Mouse (Mus musculus) frontal cortex, postnatal 10 days (tissue): ENCODE measurements around the gene Dtnb.

Experiments used
- DNase-seq, 2 experiments: peaks; one replicate each; pipeline ENCODE4 v3.0.0; 2022; ENCODE audit warnings: low spot score in 2 of 2, mixed read lengths in 1 of 2

The Dtnb gene

DNA sequence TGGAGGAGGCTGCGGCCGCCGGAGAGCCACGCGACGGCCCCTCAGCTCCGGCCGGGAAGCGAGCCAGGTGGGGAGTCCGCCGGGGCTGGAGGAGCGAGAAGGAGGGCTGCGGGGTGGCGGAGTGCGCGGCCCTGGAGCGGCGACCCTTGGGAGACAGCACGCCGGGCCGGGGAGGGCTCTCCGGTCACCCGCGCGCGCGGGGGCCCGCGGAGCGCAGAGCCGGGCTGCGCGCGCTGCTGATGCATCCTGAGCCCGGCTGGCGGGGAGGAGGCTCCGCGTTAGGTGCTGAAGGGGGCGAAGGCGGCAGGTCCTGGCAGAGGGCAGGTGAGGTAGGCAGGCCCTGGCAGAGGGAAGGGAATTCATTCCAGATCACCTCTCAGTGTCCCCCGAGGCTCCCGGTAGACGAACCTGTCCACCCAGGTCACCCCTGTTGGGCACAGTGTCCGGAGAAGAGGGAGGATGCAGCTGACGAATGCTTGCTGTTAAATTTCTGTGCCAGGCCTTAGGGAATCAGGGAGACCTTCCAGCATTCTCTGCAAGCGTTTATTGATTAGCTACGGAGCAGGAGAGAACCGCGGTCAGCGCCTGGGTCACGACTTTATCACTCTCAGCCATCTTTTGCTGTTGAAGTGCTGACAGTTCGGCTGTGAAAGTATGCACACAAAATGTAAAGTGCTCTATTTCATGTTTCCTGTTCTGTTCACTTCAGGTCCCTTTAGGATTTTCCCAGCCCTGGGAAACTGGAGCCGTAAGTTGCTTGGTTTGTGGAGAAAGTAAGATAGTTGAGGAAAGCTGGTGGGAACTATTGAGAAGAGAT is 608 bp downstream of the Dtnb start:
- DNase-seq, result peak; percentile 38 to 65

- DNase-seq, result no peak
Measured at GRCm38 (mm10) chr12:3573410-3573809, 1.2 kb downstream of the Dtnb start.

DNA sequence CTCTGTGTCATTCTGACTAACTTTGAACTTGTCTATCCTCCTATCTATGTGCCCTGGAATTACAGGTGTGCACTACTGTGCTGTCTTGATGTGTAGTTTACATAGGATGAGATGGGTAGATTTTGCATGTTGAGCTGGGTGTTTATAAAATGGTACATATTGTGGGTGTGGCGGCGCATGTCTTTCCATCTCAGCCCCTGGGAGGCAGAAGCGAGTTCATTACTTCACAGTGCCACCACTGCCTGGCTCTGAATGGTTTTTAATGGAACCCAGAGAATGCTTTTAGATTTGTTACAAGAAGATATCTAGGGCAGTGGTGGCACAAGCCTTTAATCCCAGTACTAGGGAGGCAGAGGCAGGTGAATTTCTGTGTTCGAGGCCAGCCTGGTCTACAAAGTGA is 2.5 kb downstream of the Dtnb start:
- no peak for DNase-seq

DNA sequence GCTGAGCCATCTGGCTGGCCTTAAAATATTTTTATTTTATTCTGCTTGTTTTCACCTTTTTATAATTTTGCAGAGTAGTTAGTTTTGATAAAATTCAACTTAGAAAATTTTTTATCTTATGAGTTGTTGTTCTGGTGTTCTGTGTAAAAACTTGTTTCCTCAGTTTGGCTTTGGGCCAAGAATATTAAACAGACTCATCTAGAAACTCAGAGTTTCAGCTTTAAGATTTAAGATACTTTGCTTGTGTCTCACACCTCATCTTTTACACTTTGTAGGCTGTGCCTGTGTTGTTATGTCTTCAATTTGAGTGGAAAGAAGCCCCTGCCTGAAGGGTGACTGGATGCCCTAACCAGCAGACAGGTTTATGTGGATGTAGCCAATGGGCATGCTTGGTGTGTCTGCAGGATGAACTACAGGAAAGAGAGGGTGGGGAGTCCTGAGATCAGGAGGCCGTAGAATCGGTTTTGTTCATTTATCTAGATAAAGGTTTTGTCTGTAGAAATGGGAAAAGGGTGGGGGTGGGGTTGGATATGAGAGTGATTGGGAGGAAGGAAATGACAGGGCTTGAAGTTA is 7.9 kb downstream of the Dtnb start:
- no peak for DNase-seq

- no peak for DNase-seq
Measured at GRCm38 (mm10) chr12:3582604-3583003, 10.4 kb downstream of the Dtnb start.

DNA sequence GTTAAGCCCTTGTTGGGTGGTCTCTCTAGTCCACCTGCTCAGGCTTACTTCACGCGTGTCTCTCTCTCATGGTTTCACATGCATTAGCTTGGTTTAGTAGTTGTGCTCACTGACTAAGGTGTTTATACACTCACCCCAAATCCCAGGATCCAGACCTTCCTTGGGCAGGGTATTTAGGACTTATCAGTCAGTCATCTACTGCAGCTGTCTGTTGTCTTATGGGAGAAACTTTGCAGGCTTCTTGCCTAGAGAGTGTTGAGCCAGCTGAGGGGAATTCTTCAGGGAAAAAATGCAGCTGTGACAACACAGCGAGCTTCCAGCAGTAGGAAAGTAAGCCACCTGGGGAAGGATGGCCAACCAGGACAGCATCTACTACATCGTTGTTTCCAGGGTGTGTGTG is 13.3 kb downstream of the Dtnb start:
- DNase-seq, result no peak

- DNase-seq, result no peak
Measured at GRCm38 (mm10) chr12:3587010-3587409, 14.8 kb downstream of the Dtnb start.

GRCm38 (mm10) chr12:3590039-3590438 is 17.9 kb downstream of the Dtnb start:
- DNase-seq, result no peak

DNA sequence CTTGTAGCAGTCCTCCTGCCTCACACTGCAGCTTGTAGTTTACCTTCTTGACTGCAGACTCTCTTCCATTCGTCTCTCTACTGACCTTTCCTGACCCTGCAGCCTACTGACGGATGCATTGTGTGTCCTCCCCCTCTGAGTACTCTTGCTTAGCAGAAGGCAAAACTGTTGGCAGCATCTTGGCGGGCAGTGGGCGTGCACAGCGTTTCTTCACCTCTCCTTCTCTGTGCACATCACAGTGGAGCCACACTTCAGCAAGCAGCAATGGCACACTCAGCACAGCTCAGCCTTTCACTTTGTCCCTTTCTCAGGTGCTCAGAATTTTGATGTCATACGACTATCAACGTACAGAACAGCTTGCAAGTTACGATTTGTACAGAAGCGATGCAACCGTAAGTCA is 19.4 kb downstream of the Dtnb start:
- no peak for DNase-seq

GRCm38 (mm10) chr12:3602786-3603185 is 30.6 kb downstream of the Dtnb start:
- DNase-seq, result no peak

DNA sequence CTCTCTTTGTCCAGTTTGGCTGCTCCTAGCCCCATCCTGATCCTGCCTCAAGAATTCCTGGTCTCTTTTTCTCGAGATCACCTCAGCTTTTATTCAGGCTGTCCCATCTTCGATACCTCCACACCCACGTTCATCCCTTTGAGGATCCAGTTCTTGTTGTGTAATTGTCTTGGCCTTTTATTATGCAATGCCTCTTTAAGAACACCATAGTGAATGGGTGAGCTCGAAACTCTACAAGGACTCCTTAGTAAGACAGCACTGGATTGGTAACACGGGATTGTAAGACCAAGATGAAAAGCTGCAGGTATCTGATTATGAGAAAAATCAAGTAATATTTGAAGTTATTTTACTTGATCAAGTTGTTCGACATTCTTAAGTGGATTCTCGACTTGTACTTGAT is 34.0 kb downstream of the Dtnb start:
- DNase-seq, result no peak

DNA sequence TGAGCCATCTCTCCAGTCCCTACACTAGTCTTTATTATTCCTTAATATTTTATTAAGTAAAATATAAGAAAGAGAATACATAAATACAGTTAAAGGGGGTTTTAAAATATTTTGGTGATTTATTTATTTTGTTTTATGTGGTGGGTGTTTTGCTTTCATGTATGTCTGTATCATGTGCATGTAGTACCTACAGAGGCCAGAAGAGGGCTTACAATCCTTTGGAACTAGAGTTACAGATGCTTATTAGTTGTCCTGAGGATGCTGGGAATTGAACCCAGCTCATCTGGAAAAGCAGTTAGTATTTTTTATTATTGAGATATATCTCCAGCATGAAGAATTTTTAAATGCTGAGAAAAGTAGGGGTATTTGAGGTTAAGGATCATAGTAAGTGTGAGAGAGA is 37.6 kb downstream of the Dtnb start:
- DNase-seq, result no peak

DNA sequence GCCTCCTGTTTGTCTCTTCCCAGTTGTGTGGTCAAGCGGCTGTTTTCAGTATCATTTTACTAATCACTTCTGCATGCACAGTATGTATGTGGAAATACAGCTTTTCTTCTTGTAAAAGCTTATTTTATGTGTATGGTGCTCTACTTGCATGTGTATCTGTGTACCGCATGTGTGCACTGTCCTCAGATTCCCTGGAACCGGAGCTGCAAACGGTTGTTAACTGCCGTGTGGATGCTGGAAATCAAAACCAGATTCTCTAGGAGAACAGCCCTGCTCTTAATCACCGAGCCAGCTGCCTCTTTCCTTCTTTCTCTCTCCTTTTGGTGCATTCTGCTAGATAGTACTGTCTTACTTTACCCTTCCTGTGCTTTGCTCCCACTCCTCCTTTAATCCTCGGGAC is 39.7 kb downstream of the Dtnb start:
- DNase-seq, result no peak

GRCm38 (mm10) chr12:3615041-3615440 is 42.9 kb downstream of the Dtnb start:
- DNase-seq, result no peak

- no peak for DNase-seq
Measured at GRCm38 (mm10) chr12:3618144-3619020, 46.2 kb downstream of the Dtnb start.

DNA sequence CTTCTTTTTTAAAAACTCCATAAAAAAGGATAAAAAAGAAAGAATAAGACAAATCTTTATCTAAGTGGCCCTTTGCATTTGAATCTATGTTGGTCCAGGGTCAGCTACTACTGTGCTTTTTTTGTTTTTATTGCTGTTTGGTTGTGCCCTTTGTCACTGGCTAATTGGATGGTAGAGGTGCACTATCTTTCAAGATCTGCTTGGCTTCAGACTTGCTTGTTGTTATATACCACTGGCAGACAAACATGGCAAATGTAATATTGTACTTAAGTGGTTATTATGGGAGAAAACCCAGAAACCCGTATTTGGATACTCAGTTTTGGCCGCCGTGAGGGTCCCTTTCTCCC is 46.8 kb downstream of the Dtnb start:
- no peak for DNase-seq

DNA sequence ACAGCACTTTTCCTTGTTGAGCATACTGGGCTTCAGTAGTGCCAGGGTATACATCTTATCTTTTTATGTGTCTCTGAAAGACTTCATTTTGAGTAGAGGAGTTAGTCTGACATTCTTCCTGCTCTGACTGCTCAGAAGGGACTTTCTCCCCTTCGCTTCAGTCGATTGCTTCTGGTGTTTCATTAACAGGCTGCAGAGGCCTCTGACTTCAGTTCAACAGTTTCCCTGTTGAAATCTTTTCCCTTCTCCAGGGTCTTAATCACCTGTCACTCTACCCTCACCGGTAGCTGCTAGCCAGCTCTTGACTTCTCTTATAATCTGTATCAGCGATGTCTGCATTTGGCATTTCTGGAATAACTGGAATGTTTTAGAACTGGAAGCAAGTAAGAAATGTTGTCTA is 54.7 kb downstream of the Dtnb start:
- no peak for DNase-seq

GRCm38 (mm10) chr12:3641931-3642330 is 69.8 kb downstream of the Dtnb start:
- no peak for DNase-seq

DNA sequence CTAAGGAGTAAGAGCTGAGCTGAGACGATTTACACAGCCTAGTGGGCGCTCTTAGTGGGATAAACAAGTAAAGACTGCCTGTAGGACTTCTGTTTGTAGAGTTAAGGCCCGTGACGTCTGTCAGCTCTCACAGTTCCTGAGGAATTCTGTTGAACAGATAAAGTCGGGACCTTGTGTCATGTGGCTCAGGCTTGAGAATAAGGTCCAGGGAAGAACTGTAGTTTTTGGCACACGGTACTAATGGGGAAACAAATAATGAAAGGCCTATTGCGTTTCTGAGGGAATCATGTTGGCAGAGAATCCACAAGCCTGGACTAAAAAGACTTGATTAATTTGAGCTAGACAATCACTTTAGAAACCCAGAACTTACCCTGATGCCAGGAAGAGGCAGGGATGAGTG is 84.6 kb downstream of the Dtnb start:
- DNase-seq, result no peak

DNA sequence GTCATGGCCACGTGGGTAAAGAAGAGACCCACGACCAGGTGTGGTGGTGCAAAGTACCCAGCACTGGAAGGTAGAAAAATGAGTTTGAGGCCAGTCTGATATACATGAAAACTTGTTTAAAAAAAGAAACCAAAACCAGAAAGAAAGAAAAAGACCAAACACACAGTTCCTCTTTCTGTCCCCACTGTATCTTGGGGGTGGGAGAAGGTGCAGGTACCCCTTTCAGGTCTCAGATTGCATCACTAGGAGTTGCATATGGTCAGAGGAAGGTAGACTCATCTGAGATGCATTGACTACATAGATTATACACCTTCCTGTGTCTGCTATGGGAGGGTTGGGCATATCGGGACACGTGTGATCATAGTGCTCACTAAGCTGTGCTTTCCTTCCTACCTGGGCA is 85.1 kb downstream of the Dtnb start:
- no peak for DNase-seq

DNA sequence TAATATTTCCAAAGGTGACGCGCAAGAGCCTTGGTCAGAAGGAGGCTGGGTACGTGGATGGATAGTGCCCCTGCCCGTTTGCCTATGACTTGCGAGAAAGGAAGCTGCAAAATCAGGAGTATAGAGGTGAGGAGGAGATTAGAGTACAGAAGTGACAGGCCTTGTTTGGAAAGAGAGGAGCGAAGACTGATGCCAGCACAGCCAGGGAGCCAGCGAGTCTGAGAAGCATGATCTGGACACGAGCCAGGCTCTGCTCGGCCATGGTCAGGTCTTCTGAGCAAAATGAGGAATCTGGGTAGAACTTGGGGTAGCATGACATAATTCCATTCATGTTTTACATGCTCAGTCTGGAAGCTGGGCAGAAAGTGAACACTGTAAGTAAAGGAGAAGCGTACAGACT is 85.6 kb downstream of the Dtnb start:
- no peak for DNase-seq

DNA sequence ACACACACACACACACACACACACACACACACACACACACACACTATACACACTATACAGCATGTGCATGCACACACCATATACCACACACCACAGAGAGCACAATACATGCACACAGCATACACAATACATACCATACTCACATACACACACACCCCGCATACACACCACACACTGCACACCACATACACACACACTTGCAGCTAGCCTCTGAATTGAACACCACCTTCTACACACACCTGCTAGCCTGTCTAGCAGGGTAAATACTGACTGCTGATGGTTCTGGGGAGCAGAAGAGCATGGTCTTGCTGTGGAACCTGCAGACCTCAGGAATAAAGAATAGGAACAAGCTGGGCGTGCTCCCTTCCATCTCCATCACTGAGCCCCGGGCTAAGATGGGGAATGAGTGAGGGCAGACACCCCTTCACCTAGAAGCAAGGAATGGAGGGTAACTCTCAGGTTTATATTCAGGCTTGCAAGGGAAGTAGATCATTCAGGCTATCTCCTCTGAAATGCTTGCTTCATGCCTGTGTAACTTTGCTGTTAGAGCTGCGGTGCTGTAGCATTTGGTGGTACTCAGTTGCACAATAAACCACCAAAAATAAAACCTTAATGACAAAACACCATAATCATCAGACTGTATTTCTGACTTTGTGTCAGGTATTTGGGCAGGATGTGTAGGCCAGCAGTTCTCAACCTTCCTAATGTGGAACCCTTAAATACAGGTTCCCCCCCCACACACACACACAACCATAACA is 87.6 kb downstream of the Dtnb start:
- no peak for DNase-seq
